Mouse (Mus musculus) midbrain, embryonic 13.5 days (tissue): ENCODE results near the gene Syndig1. TPM values are rescaled to one million over a fixed set of nuclear protein-coding genes. Genes with fewer than 3 reads are reported as not detected.
A peak's percentile ranks its signal among the peaks of the same experiment; 100 is the strongest.

ENCODE experiments used
- ATAC-seq: fragments of 200-750 bp; cut with Nextera tagmentation; 2 replicates; pipeline ENCODE4 v1.8.0; 2017; ENCODE audit warnings: mild to moderate bottlenecking, moderate TSS enrichment, moderate library complexity
- H3K27ac ChIP-seq: fragments of 300-500 bp; sonication (generic); 2 replicates; pipeline ENCODE4 v1.5.1; 2015; ENCODE audit warnings: inconsistent platforms, mild to moderate bottlenecking, moderate library complexity
- H3K27me3 ChIP-seq: fragments of 300-500 bp; sonication (generic); 2 replicates; pipeline ENCODE4 v1.6.1; 2015; ENCODE audit warnings: mild to moderate bottlenecking, inconsistent platforms
- H3K36me3 ChIP-seq: fragments of 300-500 bp; sonication (generic); 2 replicates; pipeline ENCODE4 v1.6.1; 2015; ENCODE audit warnings: mild to moderate bottlenecking, inconsistent platforms
- H3K4me1 ChIP-seq: fragments of 300-500 bp; sonication (generic); replicated peaks from 2 replicates; pipeline ENCODE4 v1.6.1; 2015; ENCODE audit warnings: inconsistent platforms
- H3K4me2 ChIP-seq: fragments of 300-500 bp; sonication (generic); replicated peaks from 2 replicates; pipeline ENCODE4 v1.6.1; 2015; ENCODE audit warnings: moderate library complexity, mild to moderate bottlenecking, inconsistent platforms
- H3K4me3 ChIP-seq: fragments of 300-500 bp; sonication (generic); replicated peaks from 2 replicates; pipeline ENCODE4 v1.5.1; 2015; ENCODE audit warnings: mild to moderate bottlenecking, inconsistent platforms
- H3K9ac ChIP-seq: fragments of 300-500 bp; sonication (generic); replicated peaks from 2 replicates; pipeline ENCODE4 v1.6.1; 2015; ENCODE audit warnings: mild to moderate bottlenecking, inconsistent platforms
- H3K9me3 ChIP-seq: fragments of 300-500 bp; sonication (generic); 2 replicates; pipeline ENCODE4 v1.6.1; 2016; ENCODE audit warnings: mild to moderate bottlenecking, inconsistent platforms
- WGBS: fragments of 180-500 bp; shearing (Covaris S2); methylation state at CpG from one replicate; pipeline ENCODE4 v1.1.7; 2015; 5-methylcytosine and 5-hydroxymethylcytosine counted together
- polyA plus RNA-seq: library from polyadenylated mRNA; unstranded; fragments of >200 nt; fragmentation: Nextera tagmentation; extraction: Ambion mirVana; gene quantifications from 2 replicates; pipeline ENCODE4 v1.2.1, GENCODE M21; 2015

The Syndig1 gene
- polyA plus RNA-seq, 1 experiment from 2014 or later, result 14.7 TPM

GRCm38 (mm10) chr2:149991506-149991905 lies 162.5 kb downstream of the Syndig1 start:
- 0 out of 2 replicates have a peak, but pooled peaks have one; percentile 53 for ATAC-seq
- Histone ChIP-seq H3K9me3 (no peaks in the 10 kb centered on the region), H3K36me3 (no peaks in the 10 kb centered on the region), H3K27me3 (no peaks in the 10 kb centered on the region), H3K9ac (no peak overlapping the region), H3K4me3 (no peak overlapping the region), H3K4me1 (0 out of 2 replicates have a peak, but pooled peaks cover 2% of the 10 kb centered on the region), H3K4me2 (no peak overlapping the region), H3K27ac (no peak overlapping the region)
- WGBS, result 35% methylated on average over 2 of the region's 2 CpGs

- no peak overlapping the region for H3K4me3 ChIP-seq
- no peaks in the 10 kb centered on the region for H3K36me3 ChIP-seq
- H3K4me1 ChIP-seq, result peaks cover 8% of the 10 kb centered on the region; the same call in 1 of the 2 replicates
- no peak overlapping the region for H3K9ac ChIP-seq
- no peak overlapping the region for H3K4me2 ChIP-seq
- ATAC-seq, result no peak
- no peaks in the 10 kb centered on the region for H3K9me3 ChIP-seq
- no peak overlapping the region for H3K27ac ChIP-seq
- H3K27me3 ChIP-seq, result no peaks in the 10 kb centered on the region
- 89% methylated on average over 4 of the region's 4 CpGs for WGBS
Measured at GRCm38 (mm10) chr2:149992921-149993320, 163.9 kb downstream of the Syndig1 start.

GRCm38 (mm10) chr2:149996382-149996964 lies 167.5 kb downstream of the Syndig1 start:
- no peak for ATAC-seq
- Histone ChIP-seq H3K4me2 (no peak overlapping the region), H3K27me3 (no peaks in the 10 kb centered on the region), H3K4me3 (no peak overlapping the region), H3K36me3 (no peaks in the 10 kb centered on the region), H3K27ac (no peak overlapping the region), H3K9me3 (no peaks in the 10 kb centered on the region), H3K4me1 (peaks cover 11% of the 10 kb centered on the region; the same call in 1 of the 2 replicates), H3K9ac (no peak overlapping the region)
- 78% methylated on average over 5 of the region's 5 CpGs for WGBS

- Histone ChIP-seq H3K4me2 (no peak overlapping the region), H3K9ac (no peak overlapping the region), H3K9me3 (no peaks in the 10 kb centered on the region), H3K4me3 (no peak overlapping the region), H3K4me1 (peaks cover 8% of the 10 kb centered on the region; the same call in 1 of the 2 replicates), H3K27me3 (no peaks in the 10 kb centered on the region), H3K27ac (no peak overlapping the region), H3K36me3 (no peaks in the 10 kb centered on the region)
- WGBS, result 71% methylated on average over 2 of the region's 2 CpGs
- no peak for ATAC-seq
Measured at GRCm38 (mm10) chr2:149997657-149998056, 168.6 kb downstream of the Syndig1 start.

- Histone ChIP-seq H3K4me1 (peaks cover 8% of the 10 kb centered on the region; the same call in 1 of the 2 replicates), H3K4me2 (no peak overlapping the region), H3K27me3 (no peaks in the 10 kb centered on the region), H3K4me3 (no peak overlapping the region), H3K36me3 (no peaks in the 10 kb centered on the region), H3K27ac (no peak overlapping the region), H3K9me3 (no peaks in the 10 kb centered on the region), H3K9ac (no peak overlapping the region)
- 73% methylated on average over 4 of the region's 4 CpGs for WGBS
- no peak for ATAC-seq
Measured at GRCm38 (mm10) chr2:149998373-149999108, 169.5 kb downstream of the Syndig1 start.

GRCm38 (mm10) chr2:150000564-150000963 lies 171.6 kb downstream of the Syndig1 start:
- Histone ChIP-seq H3K4me3 (no peak overlapping the region), H3K27me3 (no peaks in the 10 kb centered on the region), H3K4me2 (no peak overlapping the region), H3K27ac (no peak overlapping the region), H3K9me3 (no peaks in the 10 kb centered on the region), H3K4me1 (peaks cover 8% of the 10 kb centered on the region; the same call in 1 of the 2 replicates), H3K36me3 (no peaks in the 10 kb centered on the region), H3K9ac (no peak overlapping the region)
- ATAC-seq, result no peak
- 72% methylated on average over 2 of the region's 2 CpGs for WGBS

GRCm38 (mm10) chr2:150003499-150003898 lies 174.5 kb downstream of the Syndig1 start:
- Histone ChIP-seq H3K4me3 (no peak overlapping the region), H3K4me2 (no peak overlapping the region), H3K4me1 (no peaks in the 10 kb centered on the region), H3K9me3 (no peaks in the 10 kb centered on the region), H3K36me3 (no peaks in the 10 kb centered on the region), H3K27me3 (no peaks in the 10 kb centered on the region), H3K27ac (no peak overlapping the region), H3K9ac (no peak overlapping the region)
- no peak for ATAC-seq
- WGBS, result 91% methylated on average over 3 of the region's 3 CpGs

- no peak overlapping the region for H3K27ac ChIP-seq
- no peak overlapping the region for H3K4me2 ChIP-seq
- no peaks in the 10 kb centered on the region for H3K27me3 ChIP-seq
- no peaks in the 10 kb centered on the region for H3K36me3 ChIP-seq
- H3K9me3 ChIP-seq, result no peaks in the 10 kb centered on the region
- 82% methylated on average over 6 of the region's 6 CpGs for WGBS
- peaks cover 20% of the 10 kb centered on the region for H3K4me1 ChIP-seq
- H3K4me3 ChIP-seq, result no peak overlapping the region
- ATAC-seq, result no peak
- H3K9ac ChIP-seq, result no peak overlapping the region
Measured at GRCm38 (mm10) chr2:150012787-150013346, 183.9 kb downstream of the Syndig1 start.

GRCm38 (mm10) chr2:150013785-150014184 lies 184.8 kb downstream of the Syndig1 start:
- Histone ChIP-seq H3K27me3 (no peaks in the 10 kb centered on the region), H3K36me3 (no peaks in the 10 kb centered on the region), H3K9me3 (no peaks in the 10 kb centered on the region), H3K27ac (no peak overlapping the region), H3K4me3 (no peak overlapping the region), H3K9ac (no peak overlapping the region), H3K4me2 (no peak overlapping the region), H3K4me1 (peaks cover 20% of the 10 kb centered on the region)
- 34% methylated on average over 4 of the region's 4 CpGs for WGBS
- ATAC-seq, result peak; percentile 55

- Histone ChIP-seq H3K4me1 (peaks cover 20% of the 10 kb centered on the region), H3K9me3 (no peaks in the 10 kb centered on the region), H3K36me3 (no peaks in the 10 kb centered on the region), H3K4me2 (no peak overlapping the region), H3K9ac (no peak overlapping the region), H3K27me3 (no peaks in the 10 kb centered on the region), H3K27ac (peak overlapping the region; percentile 48; the same call in 1 of the 2 replicates), H3K4me3 (no peak overlapping the region)
- WGBS, result 40% methylated on average over 5 of the region's 5 CpGs
- ATAC-seq, result no peak
Measured at GRCm38 (mm10) chr2:150016303-150016702, 187.3 kb downstream of the Syndig1 start.

- Histone ChIP-seq H3K9me3 (no peaks in the 10 kb centered on the region), H3K27me3 (no peaks in the 10 kb centered on the region), H3K4me2 (no peak overlapping the region), H3K4me1 (peaks cover 22% of the 10 kb centered on the region), H3K27ac (no peak overlapping the region), H3K9ac (no peak overlapping the region), H3K4me3 (no peak overlapping the region), H3K36me3 (no peaks in the 10 kb centered on the region)
- 74% methylated on average over 2 of the region's 2 CpGs for WGBS
- ATAC-seq, result no peak
Measured at GRCm38 (mm10) chr2:150020706-150021105, 191.7 kb downstream of the Syndig1 start.

GRCm38 (mm10) chr2:150023873-150024339 lies 194.9 kb downstream of the Syndig1 start:
- Histone ChIP-seq H3K4me1 (peaks cover 10% of the 10 kb centered on the region), H3K27ac (no peak overlapping the region), H3K9ac (no peak overlapping the region), H3K36me3 (no peaks in the 10 kb centered on the region), H3K9me3 (no peaks in the 10 kb centered on the region), H3K4me3 (no peak overlapping the region), H3K4me2 (no peak overlapping the region), H3K27me3 (no peaks in the 10 kb centered on the region)
- peak; percentile 97 for ATAC-seq
- WGBS, result 9% methylated on average over 2 of the region's 2 CpGs
